Mouse (Mus musculus): ENCODE measurements at regions not wholly inside any gene's neighbourhood (a gene's known extent, or its start where the extent isn't known, plus 50 kb on each side); places are given as distances from the start of the nearest gene placed in this dataset.

GRCm38 (mm10) chr6:139248920-139249547, 252.7 kb downstream of the Rergl start:
- 0 out of 2 replicates have a peak, but pooled peaks have one; percentile 8 for TF ChIP-seq CTCF (IDR thresholded peaks at IDR 0.05; ENCODE audit: low read depth, low read length)
- no peak for TF ChIP-seq GATA2 (IDR thresholded peaks at IDR 0.05; ENCODE audit: borderline replicate concordance, low read depth, low read length)
- TF ChIP-seq GATA1 (IDR thresholded peaks at IDR 0.05; ENCODE audit: borderline replicate concordance, low read length): no peak

Data from G1E (cell line).